Mouse (Mus musculus): Measurements from ENCODE around the gene Psmb7.

DNA sequence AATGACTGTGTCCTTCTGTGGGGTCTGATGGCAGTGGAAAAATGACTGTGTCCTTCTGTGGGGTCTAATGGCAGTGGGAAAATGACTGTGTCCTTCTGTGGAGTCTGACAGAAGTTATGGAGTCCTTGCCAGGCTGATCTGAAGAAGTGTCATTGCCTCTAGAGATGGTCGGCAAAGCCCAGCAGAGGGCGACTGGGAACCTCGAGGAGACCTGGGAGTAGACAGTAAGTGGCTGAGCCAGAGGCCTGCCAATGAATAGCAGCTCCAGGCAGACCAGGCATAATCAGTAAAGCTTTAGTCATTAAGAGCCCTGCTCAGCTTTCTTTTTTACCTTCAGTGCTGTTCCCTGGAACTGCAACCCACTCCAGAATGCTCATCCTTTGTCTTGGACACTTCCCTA is 2.0 kb upstream of the Psmb7 start:
- peak; percentile 73 for TF ChIP-seq CTCF (IDR thresholded peaks at IDR 0.05; ENCODE audit: borderline replicate concordance, extremely low read depth, insufficient read depth, insufficient read length)
- TF ChIP-seq POLR2A (IDR thresholded peaks at IDR 0.05; ENCODE audit: borderline replicate concordance, extremely low read depth, insufficient read depth, insufficient read length, poor library complexity, severe bottlenecking) = no peak
